Mouse (Mus musculus) gonadal fat pad, adult 2 months (tissue): Measurements from ENCODE around the gene Ofcc1. TPM values are rescaled to one million over a fixed set of nuclear protein-coding genes. Genes with fewer than 3 reads are reported as not detected.
A peak's percentile ranks its signal among the peaks of the same experiment; 100 is the strongest.

Source experiments
- DNase-seq: peaks from one replicate; pipeline ENCODE4 v3.0.0-alpha.2; 2012; ENCODE audit warnings: low read depth
- polyA plus RNA-seq: library from polyadenylated mRNA; depleted of rRNA; stranded (reverse); fragments of >200 nt; gene quantifications from 2 replicates; pipeline ENCODE4 v1.2.3, GENCODE M21; 2012

Gene Ofcc1
- polyA plus RNA-seq, 1 experiment = not detected

DNA sequence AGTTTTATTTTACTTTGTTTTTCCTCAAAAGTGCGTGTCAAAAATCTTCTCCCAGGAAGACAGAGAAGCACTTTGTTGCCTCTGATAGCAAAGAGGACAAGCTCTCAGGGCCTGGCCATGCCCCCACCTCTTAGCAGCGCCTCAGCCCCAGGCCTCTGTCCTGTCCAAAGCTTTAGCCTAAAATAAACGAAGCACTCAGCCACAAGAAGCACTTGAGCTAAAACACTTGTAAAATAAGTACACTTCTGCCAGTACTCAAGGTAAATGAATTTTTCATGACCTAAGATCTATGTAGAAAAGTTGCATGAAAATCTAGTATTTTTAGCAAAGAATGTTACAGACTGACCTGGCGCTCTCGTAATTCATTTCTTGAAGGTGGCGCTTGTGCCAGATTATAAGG is 117.4 kb downstream of the Ofcc1 start:
- DNase-seq = no peak

DNA sequence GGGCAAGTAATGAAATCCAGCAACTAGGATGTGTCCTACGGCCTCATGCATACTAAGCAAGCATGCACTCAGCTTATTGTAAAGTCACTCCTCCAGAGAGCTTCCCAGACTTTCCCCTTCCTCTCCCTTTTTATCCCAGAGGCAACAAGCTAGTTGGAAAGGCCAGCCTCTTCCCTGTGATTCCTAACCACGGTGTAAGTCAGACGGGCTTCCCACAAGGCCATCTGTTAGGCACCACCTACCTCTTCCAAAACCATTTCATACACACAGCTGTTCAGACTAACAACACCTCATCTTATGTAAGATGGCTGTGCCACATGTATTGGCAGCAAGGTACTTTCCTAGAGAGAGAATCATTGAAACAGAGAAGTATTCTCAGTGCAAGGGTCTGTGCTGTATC is 124.9 kb downstream of the Ofcc1 start:
- DNase-seq = no peak

DNA sequence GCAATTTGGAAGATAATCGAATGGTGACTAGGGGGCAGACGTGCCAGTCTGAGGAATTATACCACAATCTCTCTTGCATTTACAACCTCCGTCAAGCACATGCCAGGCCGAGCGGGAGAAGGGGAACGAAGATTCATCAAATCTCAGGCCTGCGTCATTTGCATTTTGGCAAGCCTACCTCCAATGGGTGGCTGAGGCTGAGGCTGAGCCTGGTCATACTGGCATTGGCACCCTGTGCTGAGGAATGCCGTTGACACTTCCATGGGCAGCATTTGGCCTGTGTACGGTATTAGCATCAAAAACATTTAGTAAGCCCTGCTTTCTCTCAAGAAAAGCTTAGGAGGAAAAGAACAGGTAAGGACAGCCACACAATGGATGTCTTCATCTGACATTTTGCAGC is 152.9 kb downstream of the Ofcc1 start:
- no peak for DNase-seq

DNA sequence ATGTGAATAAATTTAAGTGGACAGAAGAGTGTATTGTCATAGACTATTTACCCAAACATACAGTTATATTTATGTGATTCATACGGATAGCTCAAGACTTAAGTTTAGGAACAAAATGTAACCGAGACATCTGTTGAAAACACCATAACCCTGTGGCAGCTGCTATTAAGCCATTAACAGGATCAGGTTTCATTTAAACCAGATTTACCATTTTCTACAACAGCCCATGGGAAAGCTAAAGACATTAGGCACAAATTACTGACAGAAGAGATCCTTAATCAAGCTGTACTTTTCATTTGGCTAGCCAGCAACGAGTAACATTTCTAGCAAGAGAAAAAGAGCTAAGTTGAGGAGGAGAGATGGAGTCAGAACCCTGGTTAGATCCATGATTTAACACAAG is 179.5 kb downstream of the Ofcc1 start:
- DNase-seq = no peak

DNA sequence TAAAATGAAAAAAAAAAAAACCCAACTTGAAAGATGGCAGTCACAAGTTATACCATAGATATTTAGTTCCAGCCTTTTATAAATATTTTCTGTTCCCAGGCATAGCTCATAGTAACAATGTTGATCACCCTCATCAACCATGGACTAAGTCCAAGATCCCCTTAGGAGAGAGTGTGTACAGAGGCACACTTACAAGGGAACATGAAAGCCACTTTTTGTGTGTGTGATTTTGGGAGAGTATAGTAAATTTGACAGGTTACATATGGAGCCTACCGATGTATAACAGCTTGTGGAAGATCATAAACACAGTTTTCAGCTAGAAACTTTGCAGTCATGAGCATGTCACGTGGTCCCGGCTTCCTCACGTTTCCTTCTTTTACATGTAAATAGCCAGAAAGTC is 189.5 kb downstream of the Ofcc1 start:
- no peak for DNase-seq

DNA sequence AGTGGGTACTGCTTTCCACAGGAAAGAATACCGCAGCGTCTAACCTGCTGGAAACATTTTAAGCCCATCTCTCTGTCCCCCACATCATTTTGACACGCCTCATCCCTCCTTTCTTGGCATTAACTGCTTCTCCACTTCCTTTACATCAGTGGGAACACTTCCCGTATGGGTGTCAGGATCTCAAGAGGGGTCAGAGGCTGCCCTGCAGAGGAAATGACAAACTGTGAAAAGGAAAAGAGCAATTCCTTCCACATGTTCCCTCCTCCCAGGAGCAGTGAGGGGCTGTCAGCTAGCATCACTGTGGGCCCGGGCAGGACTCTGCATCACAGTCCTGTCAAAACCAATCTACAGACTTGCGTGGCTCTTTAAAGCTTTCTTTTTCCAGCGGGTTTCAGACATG is 193.4 kb downstream of the Ofcc1 start:
- no peak for DNase-seq

DNA sequence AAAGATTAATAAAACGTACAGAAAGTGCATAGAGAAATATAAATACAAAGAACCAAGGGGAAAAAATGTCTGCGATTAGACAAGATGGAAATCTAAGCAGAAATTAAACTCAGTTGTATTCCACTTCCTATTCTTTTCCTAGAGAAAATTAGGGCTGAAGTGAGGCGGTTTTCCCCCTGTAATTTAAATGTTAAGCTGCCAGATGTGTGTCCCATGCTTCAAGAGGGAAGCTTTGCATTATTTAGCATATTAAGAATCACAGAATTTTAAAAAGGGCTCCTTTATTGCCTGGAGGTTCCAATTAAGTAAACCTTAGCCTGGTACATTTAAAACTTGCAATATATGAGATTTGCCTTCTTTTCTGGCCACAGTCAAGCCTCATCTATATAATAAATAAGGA is 205.8 kb downstream of the Ofcc1 start:
- DNase-seq = no peak

DNA sequence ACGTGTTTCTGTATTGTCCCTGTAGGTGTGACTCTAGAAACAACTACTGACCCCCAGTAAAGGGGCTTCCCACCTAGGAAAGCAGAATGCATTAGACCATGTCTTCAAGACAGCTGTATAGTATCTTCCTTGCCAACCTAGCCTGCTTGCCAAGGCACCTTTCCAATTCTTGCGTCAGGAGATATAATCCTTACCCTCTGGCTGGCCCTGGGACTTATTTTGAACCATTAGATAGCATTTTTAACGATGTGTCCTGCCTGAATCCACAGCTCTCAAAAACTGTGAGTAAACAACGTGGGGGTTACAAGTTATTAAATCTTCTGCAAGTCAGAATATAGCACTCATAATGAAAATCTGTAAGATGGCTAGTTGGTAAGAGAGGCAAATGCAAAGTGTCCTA is 221.3 kb downstream of the Ofcc1 start:
- DNase-seq = peak; percentile 75

DNA sequence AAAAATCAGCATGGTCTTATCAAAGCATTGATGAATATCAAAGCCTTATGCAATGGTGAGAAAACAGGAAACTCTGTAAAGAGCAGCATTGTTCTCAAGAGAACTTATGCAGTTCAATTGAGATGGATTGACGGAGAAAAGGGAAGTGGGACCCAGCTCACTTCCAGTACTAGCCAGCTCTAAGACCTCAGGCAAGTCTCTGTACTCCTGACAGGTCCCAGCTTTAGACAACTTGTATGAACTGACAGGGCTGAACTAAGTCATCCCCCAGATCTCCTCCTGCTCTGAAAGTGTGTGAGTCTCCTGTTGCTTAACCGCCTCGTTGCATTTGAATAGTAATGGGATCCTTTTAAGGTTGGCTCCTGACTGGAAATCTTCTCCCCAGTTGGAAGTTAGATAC is 225.2 kb downstream of the Ofcc1 start:
- no peak for DNase-seq

DNA sequence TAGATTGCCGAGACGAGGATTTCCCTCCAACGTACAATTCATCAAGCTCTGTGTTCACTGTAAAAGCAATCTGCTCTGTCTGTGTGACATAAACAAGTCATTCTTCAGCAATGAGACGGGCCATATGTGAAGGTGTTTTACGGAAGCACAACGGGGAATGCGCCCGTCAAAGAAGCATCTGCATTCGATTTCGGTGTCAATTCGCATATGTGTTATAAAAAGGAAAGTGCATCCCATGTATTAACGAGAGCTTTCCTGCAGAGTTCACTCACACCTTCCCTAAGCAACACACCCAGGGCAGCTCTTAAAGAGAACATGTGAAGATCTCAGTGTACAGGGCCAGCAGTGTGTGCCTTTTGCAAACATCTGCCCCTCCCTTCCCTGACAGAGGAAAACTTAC is 225.6 kb downstream of the Ofcc1 start:
- DNase-seq = no peak

DNA sequence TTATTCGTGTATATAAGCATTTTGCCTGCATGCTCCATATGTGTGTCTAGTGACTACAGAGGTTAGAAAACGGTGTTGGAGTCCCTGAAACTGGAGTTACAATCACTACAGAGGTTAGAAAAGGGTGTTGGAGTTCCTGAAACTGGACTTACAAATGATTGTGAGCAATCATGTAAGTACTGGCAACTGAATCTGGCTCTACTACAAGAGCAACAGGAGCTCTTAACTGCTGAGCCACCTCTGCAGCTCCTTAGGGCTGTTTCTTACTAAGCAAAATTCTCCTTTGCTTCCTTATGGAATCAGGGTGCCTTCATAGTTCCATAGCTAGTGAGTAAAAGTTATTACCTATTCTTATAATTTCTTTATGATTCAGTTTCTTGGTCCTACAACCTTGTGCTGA is 237.4 kb downstream of the Ofcc1 start:
- DNase-seq = peak; percentile 62

DNA sequence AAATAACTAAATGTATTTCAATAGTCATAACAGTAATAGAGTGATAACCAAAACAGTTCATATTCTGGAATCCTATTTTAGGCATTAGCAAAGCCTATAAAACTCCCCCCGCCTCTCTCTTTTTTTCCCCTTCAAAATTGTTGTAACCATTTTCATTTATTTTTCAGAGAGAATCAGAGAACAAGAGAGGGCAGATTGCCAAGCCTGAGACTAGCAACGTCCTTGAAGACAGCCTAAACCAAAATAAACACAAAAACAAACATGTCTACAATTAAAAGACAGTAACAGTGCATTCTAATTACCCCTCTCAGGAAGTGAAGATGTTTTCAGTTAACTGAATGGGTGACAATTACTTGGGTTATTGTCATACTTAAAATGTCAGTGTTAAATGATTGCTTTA is 248.9 kb downstream of the Ofcc1 start:
- DNase-seq = no peak

DNA sequence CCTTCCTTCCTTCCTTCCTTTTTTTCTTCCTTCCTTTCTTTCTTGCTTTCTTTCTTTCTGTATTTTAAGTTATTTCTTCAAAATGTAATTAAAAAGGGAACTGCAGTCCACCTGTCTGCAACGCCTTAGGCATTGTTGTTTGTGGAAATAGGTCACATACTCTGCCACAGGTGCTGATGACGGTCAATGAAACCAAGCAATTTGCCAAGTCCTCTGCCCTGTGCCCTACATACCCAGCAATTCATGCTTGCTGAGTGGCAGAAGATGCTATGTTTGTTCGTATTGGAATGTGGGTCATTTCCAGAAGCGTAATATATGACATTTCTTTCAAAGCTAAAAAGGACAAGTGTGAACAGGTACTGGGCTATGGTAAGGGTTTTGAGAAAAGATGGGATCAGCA is 285.0 kb downstream of the Ofcc1 start:
- no peak for DNase-seq

DNA sequence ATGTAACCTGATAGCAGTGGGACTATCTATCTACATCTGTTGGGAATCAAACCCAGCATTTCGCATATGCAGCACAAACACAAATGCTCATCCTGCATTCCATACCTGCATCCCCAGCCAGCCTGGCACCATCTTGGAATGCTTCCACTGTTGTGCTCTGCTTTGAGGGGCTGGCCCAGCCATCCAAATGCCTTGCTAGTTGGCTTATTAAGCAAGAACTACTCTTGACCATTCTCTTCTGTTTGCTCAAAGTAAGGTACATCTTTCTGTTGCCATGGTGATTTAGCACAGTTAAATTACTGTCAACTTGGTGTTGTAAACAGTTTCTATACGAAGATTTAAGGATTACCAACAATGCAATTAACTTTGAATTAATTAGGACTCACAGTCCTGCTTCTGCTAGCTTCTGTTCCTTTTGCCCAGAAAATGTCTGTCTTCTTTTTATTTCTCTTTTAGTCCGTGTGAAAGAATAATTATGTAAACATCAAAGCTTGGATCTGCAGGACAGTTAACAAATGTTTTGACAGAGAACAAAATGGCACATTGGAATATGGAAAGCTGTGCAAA is 286.3 kb downstream of the Ofcc1 start:
- no peak for DNase-seq

DNA sequence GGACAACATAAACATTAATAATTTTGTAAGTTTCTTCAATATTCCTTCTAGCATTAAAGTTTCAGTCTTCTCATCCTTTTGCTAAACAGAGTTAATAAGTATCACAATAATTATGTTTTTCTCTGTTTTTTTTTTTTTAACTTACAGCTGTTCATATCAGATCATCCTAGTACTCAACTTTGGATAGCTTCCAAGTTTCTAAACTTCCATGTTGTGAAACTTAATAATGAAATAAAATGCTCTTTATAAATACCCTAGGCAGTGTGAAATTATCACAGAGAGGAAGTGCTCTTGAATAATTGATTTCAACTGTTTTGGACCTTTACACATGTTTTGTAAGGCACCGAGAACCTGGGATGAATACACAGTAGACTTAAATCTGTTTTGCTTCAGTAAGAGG is 291.2 kb downstream of the Ofcc1 start:
- peak; percentile 72 for DNase-seq

DNA sequence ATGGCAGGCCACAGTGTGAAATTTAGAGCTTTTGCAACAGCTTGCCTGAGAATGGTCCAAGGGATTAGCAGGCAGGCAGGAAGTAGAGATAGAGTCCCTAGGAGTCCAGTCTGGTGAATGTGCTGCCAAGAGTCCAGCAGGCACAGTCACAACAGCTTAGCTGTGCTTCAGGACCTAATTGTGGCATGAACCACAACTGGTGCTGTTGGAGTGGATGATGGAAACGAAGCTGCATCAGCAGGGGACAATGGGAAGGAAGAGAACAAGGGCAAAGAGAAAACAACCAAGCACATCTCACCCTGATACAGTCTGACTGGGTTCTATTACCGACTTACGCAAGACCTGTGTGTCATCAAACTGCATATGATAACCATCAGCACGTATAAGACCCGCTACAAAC is 300.0 kb downstream of the Ofcc1 start:
- peak; percentile 91 for DNase-seq

DNA sequence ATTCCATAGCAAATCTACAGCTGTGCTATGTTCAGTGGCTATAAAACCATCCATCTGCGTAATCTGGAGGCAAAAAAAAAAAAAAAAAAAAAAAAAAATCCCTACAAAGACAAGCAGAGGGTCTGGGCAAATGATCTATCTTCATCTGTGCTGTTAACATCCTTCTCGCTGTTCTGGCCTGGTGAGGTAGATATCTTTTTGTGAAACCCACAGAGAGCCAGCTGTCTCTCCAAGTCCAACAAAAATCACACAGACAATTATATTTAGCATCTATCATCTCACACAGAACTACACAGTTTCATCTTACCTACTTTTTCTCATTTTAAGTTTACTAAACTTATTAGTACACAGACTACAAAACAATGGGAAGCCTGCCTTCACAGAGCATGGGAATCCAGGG is 323.4 kb downstream of the Ofcc1 start:
- no peak for DNase-seq

DNA sequence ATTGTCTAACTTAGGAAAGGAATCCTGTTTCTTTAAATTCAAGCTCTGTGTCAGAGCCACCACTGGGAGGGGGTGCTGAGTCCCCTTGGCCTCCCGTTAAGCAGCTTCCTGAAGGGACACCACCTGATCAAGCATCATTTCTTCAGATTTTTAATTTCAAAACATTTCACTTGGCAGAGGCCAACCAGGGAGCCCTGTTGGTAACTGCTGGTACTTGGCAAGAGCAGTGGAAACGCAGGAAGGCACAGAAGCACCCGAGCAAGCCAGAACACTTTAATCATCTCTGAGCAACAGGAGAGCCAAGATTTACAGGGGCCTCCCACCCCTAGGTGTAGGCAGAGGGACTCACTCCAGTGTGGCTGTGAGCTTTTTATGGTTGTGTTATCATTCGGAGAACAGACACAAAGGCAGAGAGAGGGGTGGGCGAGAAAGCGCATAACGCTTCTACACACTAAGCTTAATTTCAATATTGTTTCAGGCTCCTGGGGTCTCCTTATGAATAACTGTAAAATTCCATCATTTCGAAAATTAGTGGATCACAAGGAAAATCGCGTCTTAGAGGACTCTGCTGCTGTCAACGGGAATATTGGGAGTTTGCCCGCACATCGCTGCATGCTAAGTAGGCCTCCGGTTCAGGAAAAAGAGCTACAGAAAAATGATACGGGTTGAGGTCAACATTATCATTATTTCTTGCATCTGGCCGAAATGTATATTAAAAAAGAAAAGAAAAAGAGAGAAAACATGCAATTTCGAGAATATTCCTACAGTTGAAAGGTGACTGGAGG is 324.1 kb downstream of the Ofcc1 start:
- peak; percentile 67 for DNase-seq

DNA sequence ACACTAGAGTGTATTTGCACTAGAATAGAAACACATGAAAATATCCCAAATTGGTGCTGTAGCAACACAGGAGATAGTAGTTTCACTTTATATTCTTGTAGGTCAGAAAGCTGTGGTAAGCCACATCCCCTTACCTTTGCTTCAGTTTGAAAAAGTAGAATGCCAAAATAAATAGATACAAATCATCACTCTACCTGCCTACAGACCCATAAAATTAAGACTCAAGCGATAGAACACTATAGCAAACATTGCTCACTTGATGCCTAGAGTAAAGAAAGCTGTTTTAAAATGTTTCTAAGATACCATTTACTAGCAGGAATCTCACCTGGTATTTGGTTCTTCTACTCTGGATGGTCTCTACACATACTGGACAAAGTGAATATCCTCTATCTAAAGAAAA is 331.8 kb downstream of the Ofcc1 start:
- peak; percentile 75 for DNase-seq

DNA sequence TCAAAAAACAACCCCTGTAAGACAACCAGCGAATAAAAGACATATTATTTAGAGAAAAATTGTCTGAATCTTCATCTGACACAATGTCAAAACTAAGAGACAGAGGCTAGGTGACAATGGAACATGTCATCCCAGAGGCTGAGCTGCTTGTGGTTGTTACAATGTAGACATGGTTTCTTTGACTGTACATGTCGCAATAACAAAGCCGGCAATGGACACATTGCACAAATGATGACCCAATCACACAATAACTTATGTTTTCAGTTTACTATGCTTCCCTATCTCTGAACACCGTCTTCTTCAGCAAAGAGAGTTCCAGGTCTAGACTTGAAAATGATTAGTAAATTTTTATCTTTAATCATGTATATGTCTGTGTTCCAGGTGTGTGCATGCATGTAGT is 332.4 kb downstream of the Ofcc1 start:
- DNase-seq = peak; percentile 87

DNA sequence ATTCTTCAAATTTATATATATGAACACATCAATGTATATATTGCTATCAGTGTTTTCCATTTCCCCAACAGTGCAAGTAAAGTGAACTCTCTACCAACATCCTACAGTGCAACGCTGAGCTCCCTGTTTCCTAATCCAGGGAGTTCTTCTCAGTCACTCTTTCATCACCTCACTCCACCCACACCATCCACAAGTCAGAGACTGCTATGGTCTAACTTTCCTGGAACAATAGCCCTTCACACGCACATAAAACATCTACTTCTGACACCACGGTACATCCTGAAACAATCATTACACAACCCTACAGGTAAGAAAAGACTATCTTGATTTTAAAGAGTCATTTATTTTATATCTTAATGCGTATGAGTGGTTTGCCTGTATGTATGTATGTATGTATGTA is 335.4 kb downstream of the Ofcc1 start:
- peak; percentile 86 for DNase-seq

DNA sequence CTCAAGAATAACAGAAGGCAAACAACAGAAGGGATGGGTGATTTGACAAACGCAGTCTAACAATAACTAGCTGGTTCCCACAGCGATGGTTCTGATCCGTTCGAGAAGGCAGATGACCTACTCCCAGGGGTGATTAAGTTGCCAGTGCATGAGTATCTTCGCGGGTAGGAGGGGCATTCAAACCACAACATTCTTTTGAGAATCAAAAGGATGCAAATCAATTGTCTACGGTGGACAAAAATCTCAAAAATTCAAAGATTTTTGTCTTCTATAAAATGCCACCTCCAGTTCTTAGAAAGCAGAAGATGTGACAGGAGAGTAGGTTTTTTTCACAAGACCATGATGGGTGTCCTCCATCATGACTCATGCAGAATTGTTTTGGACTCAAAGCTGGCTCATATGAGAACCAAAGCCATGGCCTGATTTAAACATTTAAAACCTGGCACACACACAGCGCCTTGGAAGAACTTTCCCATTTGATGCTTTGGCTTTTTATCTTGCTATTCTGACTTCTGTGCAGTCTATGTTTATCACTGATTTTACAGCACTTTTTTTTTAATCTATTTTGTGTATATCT is 338.0 kb downstream of the Ofcc1 start:
- DNase-seq = no peak

DNA sequence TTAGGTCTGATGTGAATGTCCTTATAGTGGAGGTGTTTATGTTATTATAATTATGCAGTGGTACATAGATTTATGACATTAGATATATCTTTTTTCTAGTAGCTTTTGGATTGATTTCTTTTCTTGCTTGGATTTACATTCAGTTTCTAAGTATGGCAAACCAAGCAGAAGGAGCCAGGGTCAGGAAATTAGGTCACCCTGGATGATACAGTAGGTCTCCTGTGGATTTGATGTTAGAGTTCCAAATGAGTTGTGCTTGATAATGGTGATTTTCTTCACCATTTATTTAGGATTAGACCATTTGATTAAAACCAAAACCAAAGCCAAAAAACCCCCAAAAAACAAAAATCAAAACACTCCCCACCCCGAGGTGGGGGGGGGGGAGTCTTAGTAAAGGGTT is 338.6 kb downstream of the Ofcc1 start:
- DNase-seq = no peak

DNA sequence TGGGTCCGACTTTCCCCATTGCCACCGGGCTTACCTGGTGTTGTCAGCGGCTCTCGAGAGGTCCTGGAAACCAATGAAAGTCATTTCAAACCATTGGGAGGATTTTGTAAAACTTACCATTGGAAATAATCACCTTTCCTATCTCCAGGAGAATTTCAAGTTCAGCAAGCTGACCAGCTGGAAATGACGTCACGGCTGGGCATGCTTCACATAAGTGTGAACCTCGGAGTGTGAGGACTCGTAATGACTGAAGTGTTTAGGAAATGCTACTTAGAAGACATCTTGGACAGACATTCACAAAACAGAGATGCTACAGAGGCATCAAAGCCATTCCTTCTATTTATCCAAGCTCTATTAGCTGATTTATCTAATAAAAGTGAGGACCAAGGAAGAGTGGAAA is 361.0 kb downstream of the Ofcc1 start:
- no peak for DNase-seq
